Mouse (Mus musculus): ENCODE data around the gene Fam53b.
"Not testable (repeated sequence)": the region's sequence is repeated elsewhere in the genome, so short reads cannot be mapped to it uniquely, and the experiment has no call there.

Gene Fam53b

GRCm38 (mm10) chr7:132672481-132672959, 141.2 kb downstream of the Fam53b start:
- DNase-seq = peak; percentile 65

GRCm38 (mm10) chr7:132670863-132671165, 142.9 kb downstream of the Fam53b start:
- DNase-seq = peak; percentile 87

- peak; percentile 66 for DNase-seq
These were observed 143.5 kb downstream of the Fam53b start for GRCm38 (mm10) chr7:132669999-132670862.

GRCm38 (mm10) chr7:132668604-132669003, 145.1 kb downstream of the Fam53b start:
- DNase-seq = peak; percentile 66

GRCm38 (mm10) chr7:132666516-132666915, 147.2 kb downstream of the Fam53b start:
- DNase-seq = no peak

- no peak for DNase-seq
These were observed 147.9 kb downstream of the Fam53b start for GRCm38 (mm10) chr7:132665664-132666382.

GRCm38 (mm10) chr7:132664815-132665214, 148.9 kb downstream of the Fam53b start:
- DNase-seq = no peak

- DNase-seq = not testable (repeated sequence)
These were observed 150.9 kb downstream of the Fam53b start for GRCm38 (mm10) chr7:132662831-132663230.
